Mouse (Mus musculus) spleen, postnatal 10 days (tissue): ENCODE measurements around the gene Aldh3b1.

Experiments used
- DNase-seq, 2 experiments: peaks; one replicate each; pipeline ENCODE4 v3.0.0; 2021 to 2022; ENCODE audit warnings: low spot score in 2 of 2

The Aldh3b1 gene

GRCm38 (mm10) chr19:3942986-3943735, 13.6 kb upstream of the Aldh3b1 start:
- DNase-seq, result peak; percentile 47 to 86

GRCm38 (mm10) chr19:3942315-3942714, 12.7 kb upstream of the Aldh3b1 start:
- DNase-seq, result no peak

DNA sequence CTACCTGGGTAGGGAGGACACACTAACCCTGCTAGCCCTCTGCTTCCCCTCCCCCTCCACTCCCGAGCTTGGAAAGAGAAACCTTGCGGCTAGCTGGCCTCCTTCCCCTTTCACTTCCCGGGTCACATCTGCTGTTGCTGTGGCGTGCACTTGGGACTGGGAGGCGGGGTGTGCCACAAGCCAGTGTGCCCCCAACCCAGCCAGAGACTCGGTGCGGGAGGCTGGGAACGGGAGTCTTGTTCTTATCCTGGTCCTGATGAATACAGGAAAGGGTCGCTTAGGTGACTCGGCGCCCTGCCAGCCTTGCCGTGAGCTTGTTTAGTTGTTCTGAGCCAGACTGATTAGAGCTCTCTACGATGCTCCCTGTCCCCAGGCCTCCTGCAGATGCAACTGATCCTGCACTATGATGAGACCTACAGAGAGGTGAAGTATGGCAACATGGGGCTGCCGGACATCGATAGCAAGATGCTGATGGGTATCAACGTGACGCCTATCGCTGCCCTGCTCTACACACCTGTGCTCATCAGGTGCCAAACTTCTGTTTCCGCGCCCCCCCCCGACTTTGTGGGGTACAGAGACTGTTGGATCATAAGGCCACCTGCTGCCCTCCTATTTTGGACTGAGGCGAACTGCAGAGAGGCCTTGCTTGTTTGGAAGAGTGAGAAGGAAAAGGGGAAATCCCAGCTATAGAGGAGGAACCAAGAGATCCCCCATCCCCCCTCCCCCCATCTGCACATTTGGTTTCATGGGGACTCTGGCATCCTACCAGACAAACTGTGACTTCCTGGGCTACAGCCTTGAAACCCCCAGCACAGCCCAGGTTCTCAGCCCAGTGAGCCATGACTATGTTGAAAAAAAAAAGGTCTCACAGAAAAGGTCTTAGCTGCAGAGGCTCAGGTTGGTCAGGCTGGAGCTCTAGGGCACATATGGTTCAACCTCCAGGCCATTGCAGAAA, 6.6 kb upstream of the Aldh3b1 start:
- DNase-seq, result peak; percentile 43 to 81

DNA sequence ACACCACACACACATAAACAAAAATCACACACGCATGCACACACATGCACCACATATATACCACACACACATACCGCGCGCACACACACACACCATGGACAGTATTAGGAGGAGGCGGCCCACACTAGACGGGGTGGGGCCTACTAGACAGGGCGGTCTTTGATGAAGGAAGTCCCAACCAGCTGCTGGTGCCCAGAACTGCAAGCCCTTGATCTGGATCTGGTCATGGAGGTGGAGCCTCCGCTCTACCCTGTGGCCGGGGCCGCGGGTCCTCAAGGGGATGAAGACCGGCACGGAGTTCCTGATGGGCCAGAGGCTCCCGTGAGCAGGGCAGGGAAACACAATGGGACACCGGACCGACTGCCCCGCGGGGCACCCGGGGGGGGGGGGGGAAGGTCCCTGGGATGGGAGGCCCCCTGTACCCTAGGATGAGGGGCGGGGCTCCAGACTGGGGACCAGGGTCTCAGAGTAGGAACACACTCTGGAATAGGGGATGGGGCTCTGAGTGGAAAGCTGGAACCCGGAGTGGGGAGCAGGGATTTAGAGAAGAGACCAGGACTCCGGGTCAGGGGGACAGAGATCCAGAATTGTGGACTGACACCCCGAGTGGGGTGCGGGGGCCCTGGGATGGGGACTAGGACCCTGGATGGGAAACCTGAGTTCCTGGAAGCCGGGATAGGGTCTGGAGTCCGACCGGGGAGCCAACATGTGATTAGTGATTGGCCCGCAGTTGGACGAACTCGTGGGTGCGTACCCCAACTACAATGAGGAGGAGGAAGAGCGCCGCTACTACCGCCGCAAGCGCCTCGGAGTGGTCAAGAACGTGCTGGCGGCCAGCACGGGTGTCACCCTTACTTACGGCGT, 5.7 kb upstream of the Aldh3b1 start, which contains the start of gene Unc93b1:
TSS of gene Unc93b1 (plus strand) at position 155 of the 864 bp plus-strand sequence.
- DNase-seq, result peak; percentile 50 to 79

DNA sequence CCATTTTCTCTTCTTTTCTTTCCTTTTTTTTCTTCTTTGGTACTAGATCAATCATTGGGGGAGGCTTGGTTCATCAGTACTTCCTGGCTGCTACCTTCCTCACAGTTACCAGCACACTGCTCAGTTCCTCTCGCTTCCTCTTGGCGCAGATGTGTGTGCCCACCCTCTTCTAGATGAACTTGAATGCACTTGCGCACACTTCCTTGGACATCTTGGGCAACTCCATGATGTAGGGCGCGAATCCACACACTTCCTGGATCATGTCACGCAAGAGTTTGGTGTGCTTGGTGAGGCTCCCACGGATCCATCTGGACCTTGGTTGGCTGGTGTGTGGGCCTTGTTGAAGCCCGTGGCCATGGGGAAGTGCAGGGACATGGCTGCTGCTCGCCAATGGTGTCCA, 2.1 kb upstream of the Aldh3b1 start:
- DNase-seq, result no peak

DNA sequence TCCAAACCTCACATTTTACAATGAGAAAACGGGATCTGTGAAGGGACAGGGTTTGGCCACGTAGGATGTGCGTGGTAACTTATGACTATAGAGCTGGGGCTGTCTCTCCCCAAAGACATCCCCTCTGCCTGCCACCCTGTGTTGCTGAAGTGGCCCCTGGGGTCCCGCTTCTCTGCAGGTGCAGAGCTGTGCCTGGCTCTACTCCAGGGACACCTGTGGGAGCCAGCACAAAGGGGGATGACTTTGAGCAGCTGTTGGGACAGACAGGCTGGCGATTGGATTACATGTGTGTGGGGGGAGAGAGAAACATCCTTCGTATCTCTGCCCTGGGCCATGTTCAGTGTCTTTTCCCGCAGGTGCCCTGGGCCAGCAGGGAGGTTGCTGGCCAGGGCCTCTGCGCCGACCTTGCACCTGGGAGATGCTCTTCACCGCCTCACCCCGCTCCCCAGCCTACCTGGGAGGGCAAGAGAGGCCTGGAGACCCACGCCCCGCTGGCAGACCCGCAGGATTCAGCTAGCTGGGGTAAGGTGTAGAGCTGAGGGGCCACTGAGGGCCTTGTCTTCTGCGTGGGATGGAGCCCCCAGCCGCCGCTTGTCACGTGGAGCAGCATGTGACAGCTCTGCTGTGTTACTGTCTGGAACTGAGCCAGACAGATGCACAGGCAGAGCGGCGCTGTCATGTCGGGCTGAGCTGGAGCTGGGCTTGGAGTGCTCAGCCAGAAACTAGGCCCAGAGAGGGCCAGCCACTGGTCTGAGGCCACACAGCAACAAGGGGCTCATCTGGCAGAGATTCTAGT, 852 bp upstream of the Aldh3b1 start:
- no peak for DNase-seq

GRCm38 (mm10) chr19:3928779-3929178, 829 bp downstream of the Aldh3b1 start:
- no peak for DNase-seq

GRCm38 (mm10) chr19:3927989-3928388, 1.6 kb downstream of the Aldh3b1 start:
- no peak for DNase-seq

- no peak for DNase-seq
Measured at GRCm38 (mm10) chr19:3926685-3927084, 2.9 kb downstream of the Aldh3b1 start.

DNA sequence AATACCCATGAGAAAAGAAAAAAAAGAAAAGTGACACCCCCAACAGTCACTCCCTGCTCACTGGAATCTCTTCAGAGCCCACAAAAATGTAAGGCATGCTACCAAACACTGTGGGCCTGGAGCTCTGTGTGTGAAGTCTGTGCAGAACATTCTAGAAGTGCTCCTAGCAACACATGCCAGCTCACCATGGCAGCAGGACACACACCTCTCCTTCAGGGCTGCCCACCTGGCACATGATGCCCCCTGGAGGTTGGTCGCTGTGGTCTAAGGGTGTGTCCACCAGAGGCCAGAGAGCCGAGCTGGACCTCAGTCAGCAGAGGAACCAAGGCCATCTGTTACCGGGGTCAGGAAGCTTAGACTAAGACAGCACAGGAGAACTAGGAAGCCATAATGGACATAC, 3.3 kb downstream of the Aldh3b1 start:
- DNase-seq, result no peak

GRCm38 (mm10) chr19:3925859-3926258, 3.7 kb downstream of the Aldh3b1 start:
- DNase-seq, result no peak

DNA sequence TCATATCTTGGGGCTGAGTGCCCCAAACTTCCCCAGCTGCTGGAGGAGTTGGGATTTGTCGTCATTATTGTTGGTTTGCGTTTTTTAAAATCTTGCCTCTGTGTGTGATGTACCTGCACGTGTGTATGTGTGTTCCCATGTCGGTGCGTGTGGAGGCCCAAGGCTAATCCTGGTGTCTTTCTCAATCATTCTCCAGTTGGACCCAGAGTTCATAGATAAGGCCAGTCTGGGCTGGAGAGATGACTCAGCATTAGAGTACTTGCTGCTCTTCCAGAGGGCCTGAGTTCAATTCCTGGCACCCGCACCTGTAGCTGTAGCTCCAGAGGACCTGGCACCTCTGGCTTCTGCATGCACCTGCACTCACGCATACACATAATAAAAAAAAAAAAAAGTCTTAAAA, 4.7 kb downstream of the Aldh3b1 start:
- DNase-seq, result no peak

GRCm38 (mm10) chr19:3924190-3924589, 5.4 kb downstream of the Aldh3b1 start:
- no peak for DNase-seq

DNA sequence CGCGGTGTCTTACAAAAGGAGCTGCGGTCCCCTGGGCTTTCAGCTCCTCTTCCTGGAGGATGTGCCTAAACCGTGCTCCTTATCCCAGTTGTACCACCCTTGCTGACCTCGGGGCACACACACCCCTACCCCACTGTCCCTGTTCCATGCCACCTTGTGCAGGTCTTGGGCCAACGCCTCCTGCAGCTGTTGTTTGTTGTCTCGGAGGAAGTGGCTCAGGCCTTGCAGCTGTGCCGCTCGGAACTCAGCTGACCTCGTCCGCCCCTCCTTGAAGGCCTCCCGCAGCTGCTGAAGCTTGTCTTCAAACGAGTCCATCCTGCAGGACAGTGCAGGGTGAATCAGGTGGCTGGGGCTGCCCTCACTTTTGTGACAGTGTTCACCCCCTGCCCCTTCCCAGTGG, 6.0 kb downstream of the Aldh3b1 start:
- DNase-seq, result peak; percentile 44 to 71

- DNase-seq, result peak in 1 of 2 experiments; percentile 64
Measured at GRCm38 (mm10) chr19:3922661-3923371, 6.8 kb downstream of the Aldh3b1 start.

DNA sequence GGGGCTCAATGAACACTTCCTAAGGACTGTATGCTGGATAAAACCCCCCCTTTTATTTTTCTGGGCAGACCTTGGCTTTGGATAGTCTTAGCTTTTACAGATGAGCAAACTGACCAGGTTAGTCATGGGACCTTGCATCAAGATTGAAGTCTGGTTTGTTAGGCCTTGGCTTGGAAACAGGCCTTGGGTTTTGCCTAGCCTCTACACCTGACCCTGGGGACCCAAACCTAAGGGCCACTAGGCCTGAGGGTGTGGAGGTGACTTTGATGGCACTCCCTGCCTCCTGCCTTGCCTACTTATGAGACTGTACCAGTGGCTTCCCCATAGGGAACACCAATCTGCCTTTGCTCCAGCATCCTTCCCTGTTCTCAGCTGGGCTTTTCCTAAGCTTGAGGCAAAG, 9.7 kb downstream of the Aldh3b1 start:
- no peak for DNase-seq

GRCm38 (mm10) chr19:3916727-3917126, 12.9 kb downstream of the Aldh3b1 start:
- no peak for DNase-seq

GRCm38 (mm10) chr19:3914535-3914934, 15.1 kb downstream of the Aldh3b1 start:
- DNase-seq, result no peak

- DNase-seq, result no peak
Measured at GRCm38 (mm10) chr19:3913692-3914091, 15.9 kb downstream of the Aldh3b1 start.
